Mouse (Mus musculus) lung, embryonic 16.5 days (tissue): ENCODE measurements at regions not wholly inside any gene's neighbourhood (a gene's known extent, or its start where the extent isn't known, plus 50 kb on each side); places are given as distances from the start of the nearest gene placed in this dataset.

Source experiments
- ATAC-seq: fragments of 200-750 bp; cut with Nextera tagmentation; 2 replicates; pipeline ENCODE4 v1.8.0; 2017; ENCODE audit warnings: low read depth, mild to moderate bottlenecking, moderate library complexity
- H3K27ac ChIP-seq: fragments of 300-500 bp; sonication (generic); 2 replicates; pipeline ENCODE4 v1.5.1; 2014; ENCODE audit warnings: mild to moderate bottlenecking, control low read depth, low read length
- H3K27me3 ChIP-seq: fragments of 300-500 bp; sonication (generic); 2 replicates; pipeline ENCODE4 v1.6.1; 2014; ENCODE audit warnings: low read depth, low read length, mixed read lengths; ENCODE audit not compliant: control insufficient read depth, insufficient read depth
- H3K36me3 ChIP-seq: fragments of 300-500 bp; sonication (generic); 2 replicates; pipeline ENCODE4 v1.6.1; 2014; ENCODE audit warnings: low read length; ENCODE audit not compliant: control insufficient read depth, insufficient read depth
- H3K4me1 ChIP-seq: fragments of 300-500 bp; sonication (generic); replicated peaks from 2 replicates; pipeline ENCODE4 v1.6.1; 2014; ENCODE audit warnings: low read length, mixed read lengths; ENCODE audit not compliant: control insufficient read depth, insufficient read depth
- H3K4me2 ChIP-seq: fragments of 300-500 bp; sonication (generic); 2 replicates; pipeline ENCODE4 v1.6.1; 2014; ENCODE audit warnings: low read depth, low read length, control low read depth
- H3K4me3 ChIP-seq: fragments of 300-500 bp; sonication (generic); 2 replicates; pipeline ENCODE4 v1.5.1; 2014; ENCODE audit warnings: mild to moderate bottlenecking, low read length, control low read depth
- H3K9ac ChIP-seq: fragments of 300-500 bp; sonication (generic); 2 replicates; pipeline ENCODE4 v1.6.1; 2014; ENCODE audit warnings: low read length, control low read depth
- H3K9me3 ChIP-seq: fragments of 300-500 bp; sonication (generic); 2 replicates; pipeline ENCODE4 v1.6.1; 2016; ENCODE audit warnings: low read length; ENCODE audit not compliant: control insufficient read depth
- WGBS: fragments of 180-500 bp; shearing (Covaris S2); extraction: QIAGEN DNeasy Blood & Tissue Kit; methylation state at CpG from one replicate; pipeline ENCODE4 v1.1.7; 2014; 5-methylcytosine and 5-hydroxymethylcytosine counted together

GRCm38 (mm10) chr9:63838996-63839772, 81.4 kb upstream of the Smad3 start:
- WGBS, result 83% methylated on average over 14 of the region's 14 CpGs
- Histone ChIP-seq H3K9me3 (no peaks in the 10 kb centered on the region), H3K27ac (no peak overlapping the region), H3K27me3 (no peaks in the 10 kb centered on the region), H3K4me3 (no peak overlapping the region), H3K36me3 (no peaks in the 10 kb centered on the region), H3K4me1 (0 out of 2 replicates have a peak, but pooled peaks cover 2% of the 10 kb centered on the region), H3K9ac (no peak overlapping the region), H3K4me2 (no peak overlapping the region)
- ATAC-seq, result no peak

GRCm38 (mm10) chr9:63837552-63837951, 79.8 kb upstream of the Smad3 start:
- ATAC-seq, result no peak
- H3K9ac ChIP-seq, result no peak overlapping the region
- no peaks in the 10 kb centered on the region for H3K36me3 ChIP-seq
- WGBS, result 68% methylated on average over 6 of the region's 6 CpGs
- H3K27ac ChIP-seq, result no peak overlapping the region
- no peaks in the 10 kb centered on the region for H3K9me3 ChIP-seq
- 0 out of 2 replicates have a peak, but pooled peaks cover 2% of the 10 kb centered on the region for H3K4me1 ChIP-seq
- no peaks in the 10 kb centered on the region for H3K27me3 ChIP-seq
- no peak overlapping the region for H3K4me3 ChIP-seq
- no peak overlapping the region for H3K4me2 ChIP-seq

GRCm38 (mm10) chr9:63836565-63837284, 78.9 kb upstream of the Smad3 start:
- no peak overlapping the region for H3K4me3 ChIP-seq
- no peak overlapping the region for H3K27ac ChIP-seq
- no peak for ATAC-seq
- no peaks in the 10 kb centered on the region for H3K36me3 ChIP-seq
- H3K9ac ChIP-seq, result no peak overlapping the region
- no peaks in the 10 kb centered on the region for H3K9me3 ChIP-seq
- no peak overlapping the region for H3K4me2 ChIP-seq
- WGBS, result 37% methylated on average over 5 of the region's 5 CpGs
- 0 out of 2 replicates have a peak, but pooled peaks cover 2% of the 10 kb centered on the region for H3K4me1 ChIP-seq
- H3K27me3 ChIP-seq, result no peaks in the 10 kb centered on the region

- Histone ChIP-seq H3K27me3 (no peaks in the 10 kb centered on the region), H3K4me2 (no peak overlapping the region), H3K27ac (no peak overlapping the region), H3K4me3 (no peak overlapping the region), H3K4me1 (0 out of 2 replicates have a peak, but pooled peaks cover 2% of the 10 kb centered on the region), H3K36me3 (no peaks in the 10 kb centered on the region), H3K9me3 (no peaks in the 10 kb centered on the region), H3K9ac (no peak overlapping the region)
- ATAC-seq, result no peak
- WGBS, result 47% methylated on average over 11 of the region's 11 CpGs
Observed at GRCm38 (mm10) chr9:63836036-63836435, 78.2 kb upstream of the Smad3 start.

GRCm38 (mm10) chr9:63834416-63834815, 76.6 kb upstream of the Smad3 start:
- WGBS, result 69% methylated on average over 3 of the region's 3 CpGs
- ATAC-seq, result no peak
- no peaks in the 10 kb centered on the region for H3K27me3 ChIP-seq
- H3K4me2 ChIP-seq, result no peak overlapping the region
- H3K36me3 ChIP-seq, result no peaks in the 10 kb centered on the region
- H3K27ac ChIP-seq, result no peak overlapping the region
- no peaks in the 10 kb centered on the region for H3K9me3 ChIP-seq
- 0 out of 2 replicates have a peak, but pooled peaks cover 2% of the 10 kb centered on the region for H3K4me1 ChIP-seq
- no peak overlapping the region for H3K4me3 ChIP-seq
- no peak overlapping the region for H3K9ac ChIP-seq

- Histone ChIP-seq H3K9me3 (0 out of 2 replicates have a peak, but pooled peaks cover 3% of the 10 kb centered on the region), H3K4me2 (no peak overlapping the region), H3K9ac (no peak overlapping the region), H3K36me3 (no peaks in the 10 kb centered on the region), H3K4me1 (no peaks in the 10 kb centered on the region), H3K27ac (no peak overlapping the region), H3K27me3 (no peaks in the 10 kb centered on the region), H3K4me3 (no peak overlapping the region)
- ATAC-seq, result no peak
- WGBS, result 73% methylated on average over 3 of the region's 3 CpGs
Observed at GRCm38 (mm10) chr9:63818163-63818562, 60.4 kb upstream of the Smad3 start.

GRCm38 (mm10) chr9:63816540-63816939, 58.7 kb upstream of the Smad3 start:
- no peaks in the 10 kb centered on the region for H3K27me3 ChIP-seq
- 49% methylated on average over 2 of the region's 2 CpGs for WGBS
- H3K4me1 ChIP-seq, result no peaks in the 10 kb centered on the region
- no peaks in the 10 kb centered on the region for H3K36me3 ChIP-seq
- no peak for ATAC-seq
- H3K27ac ChIP-seq, result no peak overlapping the region
- H3K4me2 ChIP-seq, result no peak overlapping the region
- 0 out of 2 replicates have a peak, but pooled peaks cover 3% of the 10 kb centered on the region for H3K9me3 ChIP-seq
- H3K4me3 ChIP-seq, result no peak overlapping the region
- no peak overlapping the region for H3K9ac ChIP-seq

- 36% methylated on average over 3 of the region's 3 CpGs for WGBS
Observed at GRCm38 (mm10) chr9:63809901-63810587, 52.2 kb upstream of the Smad3 start.

More at GRCm38 (mm10) chr9:63809901-63810587, 52.2 kb upstream of the Smad3 start:
- 0 out of 2 replicates have a peak, but pooled peaks have one; percentile 7 for ATAC-seq
- H3K4me2 ChIP-seq, result no peak overlapping the region
- H3K27me3 ChIP-seq, result no peaks in the 10 kb centered on the region
- no peak overlapping the region for H3K4me3 ChIP-seq
- H3K27ac ChIP-seq, result no peak overlapping the region
- H3K36me3 ChIP-seq, result no peaks in the 10 kb centered on the region
- no peaks in the 10 kb centered on the region for H3K9me3 ChIP-seq
- H3K9ac ChIP-seq, result no peak overlapping the region
- H3K4me1 ChIP-seq, result 0 out of 2 replicates have a peak, but pooled peaks cover 2% of the 10 kb centered on the region
